Mouse (Mus musculus) cerebellum, postnatal 14 days (tissue): ENCODE data around the gene Zfp53.

Source experiments
- DNase-seq, 2 experiments: peaks; one replicate each; pipeline ENCODE4 v3.0.0; 2021; ENCODE audit warnings: mixed read lengths in 2 of 2

The Zfp53 gene

DNA sequence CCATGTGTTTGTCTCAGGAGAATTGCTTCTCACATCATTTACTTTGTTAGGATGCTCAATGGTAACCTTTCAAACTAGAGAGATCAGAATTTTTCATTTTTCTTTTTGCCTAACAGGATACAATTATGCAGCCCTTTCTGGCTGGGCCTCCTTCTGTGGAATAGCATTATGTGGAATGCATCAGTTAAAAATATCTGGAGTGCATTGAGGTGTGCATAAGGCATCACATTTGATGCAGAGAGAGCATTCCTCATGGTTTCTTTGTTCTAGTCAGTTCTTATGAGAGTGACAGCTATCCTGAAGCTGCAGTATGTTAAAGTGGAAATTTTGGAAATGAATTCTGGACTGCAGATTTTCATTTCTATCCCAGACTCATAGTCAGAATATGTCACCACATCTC is 37.5 kb downstream of the Zfp53 start:
- no peak for DNase-seq

- no peak for DNase-seq
These were observed 42.0 kb downstream of the Zfp53 start for GRCm38 (mm10) chr17:21530645-21531330.

DNA sequence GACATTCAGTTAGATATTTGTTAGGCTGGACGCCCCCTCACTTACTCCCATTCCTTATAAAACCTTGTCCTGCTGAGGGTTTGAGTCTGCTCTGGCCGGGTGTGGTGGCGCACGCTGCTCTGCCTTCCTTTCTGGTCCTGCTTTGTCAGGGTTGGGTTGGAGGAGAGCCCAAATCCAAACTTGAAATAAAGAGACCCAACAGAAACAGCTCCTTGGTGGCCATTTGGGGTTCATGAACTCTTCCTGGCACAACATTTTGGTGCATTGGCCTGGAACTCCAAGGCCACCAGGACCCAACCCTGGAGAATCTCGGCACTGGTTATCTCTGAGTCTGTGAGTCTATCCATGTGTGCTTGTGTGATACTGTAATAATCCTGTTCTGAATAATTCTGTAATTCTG is 42.8 kb downstream of the Zfp53 start:
- peak in 1 of 2 experiments; percentile 36 for DNase-seq

- peak; percentile 80 to 81 for DNase-seq
These were observed 43.5 kb downstream of the Zfp53 start for GRCm38 (mm10) chr17:21532101-21532951.

DNA sequence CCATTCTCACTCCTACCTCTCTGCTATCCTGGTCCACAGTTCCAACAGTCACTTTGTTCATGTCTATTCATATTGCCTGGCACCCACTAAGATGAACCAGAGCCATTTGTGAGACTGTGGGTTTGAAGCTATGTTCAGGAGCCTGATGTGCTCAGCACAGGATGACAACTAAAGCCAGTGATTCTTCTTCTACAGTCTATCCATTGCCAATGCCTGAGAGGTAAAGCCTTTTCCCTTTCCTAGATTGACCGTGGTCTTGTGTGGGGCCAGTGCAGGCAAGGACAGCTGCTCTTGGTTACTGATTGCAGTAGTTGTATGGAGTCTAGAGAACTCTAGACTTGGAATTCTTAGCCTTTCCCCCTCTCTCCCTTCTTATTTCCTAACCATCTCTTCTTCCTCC is 45.2 kb downstream of the Zfp53 start:
- DNase-seq, result peak in 1 of 2 experiments; percentile 12

GRCm38 (mm10) chr17:21534460-21535095 is 45.8 kb downstream of the Zfp53 start:
- DNase-seq, result peak; percentile 43 to 77

DNA sequence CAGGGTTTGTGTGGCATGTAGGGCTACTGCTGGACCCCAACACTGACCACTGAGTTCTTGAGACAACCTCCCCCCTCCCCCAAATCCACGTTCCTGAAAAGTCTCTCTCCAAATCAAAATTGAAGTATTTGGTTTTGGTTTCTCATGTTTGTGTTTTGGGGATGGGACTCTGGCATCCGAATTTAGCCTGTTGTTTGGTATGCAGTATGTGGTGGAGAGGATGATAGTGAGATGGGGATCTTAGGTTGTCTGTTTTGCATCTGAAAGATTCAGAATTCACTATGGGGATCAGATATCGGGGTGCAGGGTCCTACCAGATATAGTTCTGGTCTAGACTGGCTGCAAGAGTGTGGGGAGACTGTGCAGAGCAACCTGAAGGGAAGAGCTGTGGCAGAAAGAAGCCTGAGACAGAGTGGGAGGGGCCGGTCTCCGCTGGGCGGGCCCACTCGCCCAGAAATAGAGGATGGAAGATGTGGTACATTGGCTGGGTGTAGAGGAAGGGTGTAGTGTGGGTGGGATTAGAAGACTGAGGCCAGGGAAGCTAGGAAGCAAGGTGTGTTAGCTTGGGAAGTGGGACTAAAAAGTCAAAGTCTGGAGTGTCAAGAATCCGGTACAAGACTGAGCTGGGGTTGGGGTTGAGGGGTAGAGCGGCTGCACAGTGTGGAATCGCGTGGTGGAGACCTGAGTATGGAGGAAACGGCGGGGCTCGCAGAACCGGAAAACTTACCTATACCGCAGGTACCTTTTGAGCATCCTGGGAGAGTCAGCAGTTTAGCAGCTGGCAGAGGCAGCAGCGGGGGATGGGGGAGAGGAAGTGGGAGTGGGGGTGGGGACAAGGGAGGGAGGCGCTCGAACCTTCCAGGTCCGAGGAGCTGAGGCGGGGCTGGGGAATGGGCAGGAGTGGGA is 46.6 kb downstream of the Zfp53 start, which contains the start of gene Zfp52:
Gene Zfp52, plus strand, starts transcription at position 444 of the 906 bp plus-strand sequence.
- peak; percentile 59 to 68 for DNase-seq

GRCm38 (mm10) chr17:21536096-21536495 is 47.3 kb downstream of the Zfp53 start:
- DNase-seq, result no peak

DNA sequence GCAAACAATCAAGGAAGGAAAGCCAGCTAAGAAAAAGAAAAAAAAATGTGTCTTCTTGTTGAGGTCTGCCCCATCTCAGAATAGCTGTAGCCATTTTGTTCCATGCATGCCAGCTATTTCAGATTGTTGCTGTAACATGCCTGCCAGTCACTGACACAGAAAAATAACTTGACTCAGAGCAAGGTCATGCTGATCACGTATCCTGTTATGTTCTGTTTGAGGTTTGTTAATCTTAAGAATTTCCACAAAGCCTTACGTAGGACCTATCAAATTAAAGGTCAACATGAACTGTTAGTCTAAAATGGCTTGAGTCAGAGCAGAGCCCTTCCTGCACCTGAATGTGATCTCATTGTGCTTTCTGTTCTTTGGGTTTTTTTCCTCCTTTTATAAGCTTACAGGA is 47.9 kb downstream of the Zfp53 start:
- DNase-seq, result no peak

DNA sequence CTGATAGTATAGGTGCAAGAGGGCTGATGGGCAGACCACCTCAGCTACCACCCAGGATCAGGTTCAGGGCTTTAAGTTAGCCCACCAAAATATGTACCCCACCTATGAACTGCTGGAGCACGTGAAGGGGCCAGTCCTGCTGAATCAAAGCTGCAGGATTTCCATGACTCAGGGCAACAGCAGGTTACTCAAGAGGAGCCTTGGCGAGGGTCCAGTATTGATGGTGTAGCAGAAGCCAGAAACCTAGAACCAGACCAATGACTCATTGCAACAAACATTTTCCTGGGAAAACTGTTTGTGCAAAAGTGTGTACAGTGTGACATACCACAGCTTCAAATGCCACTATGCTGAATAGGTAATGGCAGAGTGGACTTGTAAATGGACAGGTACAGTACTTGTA is 69.0 kb downstream of the Zfp53 start:
- DNase-seq, result peak; percentile 20 to 35
